Mouse (Mus musculus) cerebellum, adult 2 months (tissue): ENCODE results near the gene Gm49318. TPM values are rescaled to one million over a fixed set of nuclear protein-coding genes. Genes with fewer than 3 reads are reported as not detected.

Source experiments
- DNase-seq, 2 experiments: peaks; one replicate each; pipeline ENCODE4 v3.0.0; 2021
- H3K27ac ChIP-seq: fragments of 200-500 bp; 2 replicates; pipeline ENCODE4 v1.5.1; 2012; ENCODE audit warnings: low read length, control low read depth, inconsistent platforms; ENCODE audit not compliant: insufficient read depth
- H3K27me3 ChIP-seq: fragments of 200-500 bp; 2 replicates; pipeline ENCODE4 v1.6.1; 2012; ENCODE audit warnings: inconsistent platforms, mild to moderate bottlenecking, low read length, moderate library complexity; ENCODE audit not compliant: control insufficient read depth, insufficient read depth
- H3K4me1 ChIP-seq: fragments of 200-500 bp; 2 replicates; pipeline ENCODE4 v1.6.1; 2011; ENCODE audit warnings: low read length; ENCODE audit not compliant: control insufficient read depth, insufficient read depth
- H3K4me3 ChIP-seq: fragments of 200-500 bp; replicated peaks from 2 replicates; pipeline ENCODE3; 2011; ENCODE audit warnings: mild to moderate bottlenecking, low read depth, low read length, control low read depth; ENCODE audit not compliant: insufficient read depth
- CTCF ChIP-seq: fragments of 200-500 bp; IDR thresholded peaks from 2 replicates; pipeline ENCODE4 v1.5.1; 2011; ENCODE audit warnings: low read depth, mild to moderate bottlenecking, control low read depth, low read length, moderate library complexity, borderline replicate concordance; ENCODE audit not compliant: insufficient read depth
- POLR2A ChIP-seq: fragments of 200-500 bp; IDR thresholded peaks from 2 replicates; pipeline ENCODE4 v1.6.1; 2011; ENCODE audit warnings: low read length, control low read depth, borderline replicate concordance; ENCODE audit not compliant: insufficient read depth
- WGBS: fragments of 180-500 bp; shearing (Covaris S2); methylation state at CpG from one replicate; pipeline ENCODE4 v1.1.7; 2018; 5-methylcytosine and 5-hydroxymethylcytosine counted together
- polyA plus RNA-seq: library from polyadenylated mRNA; depleted of rRNA; stranded (reverse); fragments of >200 nt; gene quantifications from 2 replicates; pipeline ENCODE4 v1.2.3, GENCODE M21; 2012

Gene Gm49318
- polyA plus RNA-seq, 1 experiment = not detected

DNA sequence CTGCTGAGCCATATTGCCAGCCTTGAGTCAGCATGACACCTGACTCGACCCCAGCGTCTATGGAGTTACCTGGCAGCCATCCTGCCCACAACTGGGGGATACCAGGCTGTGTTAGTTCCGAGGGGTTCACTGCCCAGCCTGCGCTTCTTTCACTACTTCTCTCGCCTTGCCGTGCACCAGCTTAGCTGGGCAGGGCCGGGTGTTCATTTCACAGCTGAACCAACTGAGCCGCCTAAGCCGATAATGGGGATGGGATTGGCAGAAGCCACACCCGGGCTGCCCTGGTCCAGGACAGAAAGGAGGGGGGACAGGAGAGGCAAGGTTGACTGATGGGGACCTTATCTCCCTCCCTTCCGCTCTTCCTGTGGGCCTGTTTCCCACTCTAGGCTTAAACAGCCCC lies 21.7 kb downstream of the Gm49318 start:
- Histone ChIP-seq H3K27me3 (no peaks in the 10 kb centered on the region), H3K4me1 (peaks cover 26% of the 10 kb centered on the region), H3K27ac (0 out of 2 replicates have a peak overlapping the region, but pooled peaks have one; percentile 83), H3K4me3 (peak overlapping the region; percentile 85)
- no peak for TF ChIP-seq CTCF
- no peak for TF ChIP-seq POLR2A
- DNase-seq = peak; percentile 54 to 58
- WGBS = 9% methylated on average over 11 of the region's 11 CpGs

DNA sequence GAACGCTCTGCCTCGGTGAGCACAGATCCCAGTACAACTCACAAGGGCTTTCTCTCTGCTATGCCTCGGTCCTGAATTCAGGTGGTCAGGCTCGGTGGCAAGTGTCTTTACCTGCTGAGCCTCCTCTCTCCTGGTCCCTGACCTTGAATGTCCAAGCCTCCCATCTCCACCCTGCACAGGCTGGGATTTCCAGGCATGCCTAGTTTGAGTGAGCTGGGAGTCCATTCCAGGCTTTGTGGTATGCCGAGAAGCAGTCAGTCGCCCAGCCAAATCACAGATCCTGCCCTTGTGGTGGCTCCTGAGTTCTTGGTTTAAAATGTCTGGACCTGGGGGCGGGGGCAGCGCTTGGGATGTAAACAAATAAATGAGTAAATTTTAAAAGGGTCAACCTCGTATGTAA lies 23.7 kb downstream of the Gm49318 start:
- peak overlapping the region; percentile 20; the same call in 1 of the 2 replicates for H3K27ac ChIP-seq
- 17% methylated on average over 9 of the region's 9 CpGs for WGBS
- TF ChIP-seq POLR2A (no peak), CTCF (no peak)
- DNase-seq = peak; percentile 53 to 56
- H3K4me3 ChIP-seq = peak overlapping the region; percentile 51
- H3K4me1 ChIP-seq = peaks cover 31% of the 10 kb centered on the region
- no peaks in the 10 kb centered on the region for H3K27me3 ChIP-seq

DNA sequence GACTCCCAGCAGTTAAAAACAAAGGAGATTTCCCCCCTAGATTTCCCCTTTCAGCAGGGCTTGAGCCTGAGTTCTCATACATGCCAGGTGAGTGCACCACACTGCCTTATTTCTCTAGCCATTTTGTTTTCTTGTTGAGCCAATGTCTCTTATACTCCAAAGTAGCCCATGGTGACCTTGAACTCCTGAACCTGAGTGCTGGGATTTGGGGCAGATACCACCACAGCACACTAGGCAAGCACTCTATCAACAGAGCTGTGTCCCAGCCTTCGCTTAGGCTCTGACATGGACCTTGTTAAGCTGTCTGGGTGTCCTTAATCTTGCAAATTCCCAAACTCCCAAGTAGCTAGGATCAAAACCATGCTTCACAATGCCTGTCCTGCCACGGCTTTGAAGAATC lies 29.2 kb downstream of the Gm49318 start:
- 60% methylated on average over 2 of the region's 2 CpGs for WGBS
- no peak for TF ChIP-seq CTCF
- peaks cover 23% of the 10 kb centered on the region for H3K4me1 ChIP-seq
- no peak for DNase-seq
- no peak overlapping the region for H3K4me3 ChIP-seq
- no peaks in the 10 kb centered on the region for H3K27me3 ChIP-seq
- no peak overlapping the region for H3K27ac ChIP-seq

DNA sequence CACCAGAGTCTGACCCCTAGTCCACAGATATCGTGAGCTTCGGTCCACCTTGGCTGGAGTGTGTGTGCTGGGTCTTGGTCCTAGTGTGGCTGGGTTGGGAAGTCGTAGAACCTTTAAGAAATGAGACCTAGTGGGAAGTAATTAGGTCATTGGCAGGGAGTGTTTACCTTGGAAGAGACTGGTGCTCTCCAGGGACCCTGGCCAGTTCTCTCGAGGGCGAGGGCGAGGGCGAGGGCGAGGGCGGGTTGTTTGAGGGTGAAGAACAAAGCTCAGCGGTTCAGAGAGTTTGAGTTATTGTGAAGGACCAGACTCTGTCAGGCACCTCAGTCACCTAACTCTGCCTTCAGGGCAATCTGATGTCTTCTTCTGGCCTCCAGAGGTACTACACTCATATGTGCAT lies 33.2 kb downstream of the Gm49318 start:
- TF ChIP-seq POLR2A (no peak), CTCF (no peak)
- H3K4me3 ChIP-seq = no peak overlapping the region
- no peaks in the 10 kb centered on the region for H3K27me3 ChIP-seq
- no peak overlapping the region for H3K27ac ChIP-seq
- DNase-seq = peak in 1 of 2 experiments; percentile 48
- WGBS = 8% methylated on average over 10 of the region's 10 CpGs
- H3K4me1 ChIP-seq = peaks cover 32% of the 10 kb centered on the region

DNA sequence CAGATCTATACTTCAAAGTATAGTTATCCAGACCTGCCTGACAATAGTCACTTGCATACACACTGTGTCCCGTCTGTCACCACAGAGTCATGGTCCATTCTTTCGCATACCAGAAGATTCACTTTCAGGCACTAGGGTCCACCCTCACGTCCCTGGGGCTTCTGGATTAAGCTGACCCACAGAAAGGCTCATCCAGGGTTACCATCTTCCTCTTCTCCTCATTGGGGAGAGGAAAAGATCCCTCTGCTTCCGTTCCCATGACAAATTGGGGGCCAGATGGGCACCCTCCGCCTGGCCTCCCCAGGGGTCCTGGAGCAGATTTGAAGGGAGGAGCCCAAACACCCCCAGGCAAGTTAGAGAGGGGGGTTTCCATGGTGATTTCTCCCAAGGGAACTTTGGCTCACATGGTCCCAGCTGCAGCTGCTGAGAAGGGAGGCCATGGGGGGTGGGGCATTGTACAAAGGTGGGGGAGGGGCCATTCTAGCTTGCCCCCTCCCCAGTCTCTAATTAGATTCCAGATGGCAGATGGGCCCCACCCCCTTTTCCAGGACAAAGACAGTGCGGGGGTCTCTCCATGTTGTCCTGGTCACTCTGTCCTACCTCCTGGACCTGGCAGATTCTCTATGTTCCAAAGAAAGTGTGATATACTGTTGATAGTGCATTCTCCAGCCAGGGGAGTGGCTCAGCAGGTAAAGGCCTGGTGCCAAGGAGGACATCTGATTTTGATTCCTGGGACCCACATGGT lies 35.6 kb downstream of the Gm49318 start:
- peak in 1 of 2 experiments; percentile 44 for DNase-seq
- 14% methylated on average over 6 of the region's 6 CpGs for WGBS
- no peak overlapping the region for H3K27ac ChIP-seq
- no peak for TF ChIP-seq POLR2A
- no peak for TF ChIP-seq CTCF
- H3K4me3 ChIP-seq = no peak overlapping the region
- H3K4me1 ChIP-seq = peaks cover 29% of the 10 kb centered on the region
- H3K27me3 ChIP-seq = no peaks in the 10 kb centered on the region

DNA sequence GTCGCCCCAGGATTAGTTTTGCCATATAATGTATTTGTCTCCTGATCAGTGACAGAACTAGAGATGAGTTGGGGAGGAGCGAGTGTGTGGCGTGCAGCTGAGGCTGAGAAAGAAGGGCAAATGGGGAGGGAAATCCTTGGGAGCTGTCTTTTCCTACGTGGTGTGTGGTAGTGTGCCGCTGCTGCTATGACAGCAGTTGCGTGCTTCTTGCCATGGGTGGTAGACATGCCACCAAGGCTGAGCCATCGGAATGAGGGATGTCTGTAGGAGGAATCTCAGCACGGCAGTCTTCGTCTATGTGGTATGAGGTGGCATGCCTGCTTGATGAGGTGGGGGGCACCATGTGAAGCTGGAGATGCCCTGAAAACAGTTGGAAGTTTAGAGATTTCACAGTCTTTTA lies 40.7 kb downstream of the Gm49318 start:
- DNase-seq = no peak
- H3K4me1 ChIP-seq = peaks cover 23% of the 10 kb centered on the region; the same call in 1 of the 2 replicates
- no peak for TF ChIP-seq POLR2A
- TF ChIP-seq CTCF = no peak
- 91% methylated on average over 9 of the region's 9 CpGs for WGBS
- H3K27ac ChIP-seq = no peak overlapping the region
- H3K4me3 ChIP-seq = no peak overlapping the region
- no peaks in the 10 kb centered on the region for H3K27me3 ChIP-seq

DNA sequence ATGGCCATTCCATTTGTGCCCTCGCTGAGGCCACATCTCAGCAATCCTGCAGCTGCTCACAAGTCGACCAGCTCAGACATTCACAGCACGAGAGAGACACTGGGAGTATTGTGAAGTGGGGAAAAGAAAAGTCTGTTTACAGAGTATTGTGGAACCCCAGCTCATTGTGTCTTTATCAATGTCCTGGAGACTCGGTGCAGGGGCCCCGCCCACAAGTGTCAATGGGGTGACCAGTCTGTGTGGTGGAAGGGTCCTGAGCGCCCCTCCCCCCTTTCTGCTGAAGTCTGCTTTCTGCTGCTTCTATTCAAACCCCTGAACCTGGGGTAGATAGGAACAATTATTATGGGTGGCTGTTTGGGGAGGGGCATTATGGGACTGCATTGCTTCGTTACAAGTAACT lies 42.6 kb downstream of the Gm49318 start:
- H3K4me3 ChIP-seq = no peak overlapping the region
- H3K27me3 ChIP-seq = no peaks in the 10 kb centered on the region
- peaks cover 21% of the 10 kb centered on the region for H3K4me1 ChIP-seq
- H3K27ac ChIP-seq = peak overlapping the region; percentile 18; the same call in 1 of the 2 replicates
- no peak for DNase-seq
- WGBS = 37% methylated on average over 7 of the region's 7 CpGs
- no peak for TF ChIP-seq POLR2A
- no peak for TF ChIP-seq CTCF

DNA sequence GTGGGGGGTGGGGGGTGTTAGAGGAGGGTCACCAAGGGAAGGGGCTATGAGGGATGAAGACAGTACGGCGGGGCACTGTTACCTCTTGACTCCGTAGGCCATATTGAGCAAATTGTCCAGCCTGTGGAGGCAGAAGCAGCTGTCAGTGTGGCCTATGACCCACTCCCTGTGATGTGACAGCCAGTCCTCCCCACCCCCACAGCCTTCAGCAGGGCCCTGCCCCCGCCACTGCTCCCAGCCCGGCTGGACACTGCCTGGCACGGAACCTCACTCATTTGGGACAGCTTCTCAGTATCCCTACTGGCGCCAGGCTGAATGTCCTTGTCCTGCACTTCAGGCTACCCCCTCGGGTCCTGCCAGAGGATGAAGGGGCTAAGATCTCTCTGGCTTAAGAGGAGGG lies 46.5 kb downstream of the Gm49318 start:
- DNase-seq = peak in 1 of 2 experiments; percentile 58
- H3K27me3 ChIP-seq = no peaks in the 10 kb centered on the region
- WGBS = 26% methylated on average over 8 of the region's 8 CpGs
- no peak for TF ChIP-seq CTCF
- TF ChIP-seq POLR2A = no peak
- peak overlapping the region; percentile 20; the same call in 1 of the 2 replicates for H3K27ac ChIP-seq
- no peak overlapping the region for H3K4me3 ChIP-seq
- H3K4me1 ChIP-seq = peaks cover 21% of the 10 kb centered on the region
